Mouse (Mus musculus): ENCODE measurements at regions not wholly inside any gene's neighbourhood (a gene's known extent, or its start where the extent isn't known, plus 50 kb on each side); places are given as distances from the start of the nearest gene placed in this dataset.

GRCm38 (mm10) chr10:125787441-125788060 is 178.4 kb upstream of the Lrig3 start:
- no peak for DNase-seq (ENCODE audit: extremely low read depth, low read depth, low spot score)

- DNase-seq (ENCODE audit: extremely low read depth, low read depth, low spot score), result no peak
Measured at GRCm38 (mm10) chr10:125788262-125788661, 177.7 kb upstream of the Lrig3 start.

DNA sequence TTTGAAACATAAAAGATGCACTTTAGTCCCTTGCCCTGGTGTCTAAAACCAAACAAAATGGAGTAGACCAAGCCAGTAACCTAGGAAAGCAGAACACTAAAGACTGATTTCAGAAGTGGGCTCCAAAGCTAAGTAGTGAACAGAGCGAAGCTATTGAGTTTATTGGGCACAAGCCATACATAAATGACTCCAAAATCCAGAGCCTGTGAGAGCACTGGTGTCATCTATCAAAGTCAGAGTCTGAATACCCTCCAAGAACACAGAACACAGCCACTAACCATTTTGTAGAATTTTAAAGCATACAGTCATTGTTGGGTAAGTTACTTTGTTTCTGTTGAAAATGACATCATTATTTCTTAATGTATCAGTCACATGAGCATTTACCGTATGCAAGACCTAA is 175.0 kb upstream of the Lrig3 start:
- no peak for DNase-seq (ENCODE audit: extremely low read depth, low read depth, low spot score)

DNA sequence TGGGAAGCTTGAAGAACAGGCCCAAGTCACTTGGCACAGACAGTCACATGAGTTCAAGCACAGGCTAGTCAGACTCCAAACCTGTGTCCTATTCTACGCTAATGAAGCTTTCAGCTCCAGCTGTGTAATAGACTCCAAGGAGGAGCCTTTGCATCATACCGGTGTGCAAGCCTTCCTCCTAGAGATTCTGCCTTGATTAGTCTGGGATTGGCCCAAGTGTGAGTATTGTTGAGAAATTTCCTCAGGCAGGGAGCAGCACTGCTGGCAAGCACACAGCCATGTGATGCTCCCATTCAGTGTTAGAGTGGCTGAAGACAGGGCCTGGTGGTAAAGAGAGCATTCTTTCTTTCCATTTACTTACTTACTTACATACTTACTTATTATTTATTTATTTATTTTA is 171.5 kb upstream of the Lrig3 start:
- DNase-seq (ENCODE audit: extremely low read depth, low read depth, low spot score), result peak; percentile 86

GRCm38 (mm10) chr10:125795323-125795722 is 170.6 kb upstream of the Lrig3 start:
- DNase-seq (ENCODE audit: extremely low read depth, low read depth, low spot score), result no peak

DNA sequence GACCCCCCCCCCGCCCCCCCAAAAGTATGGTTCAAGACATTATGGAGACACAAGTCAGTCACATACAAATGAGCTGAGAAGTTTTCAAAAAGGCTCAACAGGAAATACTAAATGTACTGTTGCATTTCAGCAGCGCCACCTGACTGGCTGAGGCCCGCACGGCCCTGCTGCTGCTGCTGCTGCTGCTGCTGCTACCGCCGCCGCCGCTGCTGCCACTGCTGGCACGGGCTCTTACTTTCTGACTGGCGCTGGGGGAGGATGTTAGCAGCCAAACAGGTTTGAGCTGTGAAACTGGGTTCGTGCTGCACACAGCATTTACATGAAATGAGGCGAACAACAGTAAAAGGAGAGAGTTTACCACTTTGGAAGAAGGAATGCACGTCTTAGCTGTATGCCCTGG is 167.3 kb upstream of the Lrig3 start:
- DNase-seq (ENCODE audit: extremely low read depth, low read depth, low spot score), result no peak

DNA sequence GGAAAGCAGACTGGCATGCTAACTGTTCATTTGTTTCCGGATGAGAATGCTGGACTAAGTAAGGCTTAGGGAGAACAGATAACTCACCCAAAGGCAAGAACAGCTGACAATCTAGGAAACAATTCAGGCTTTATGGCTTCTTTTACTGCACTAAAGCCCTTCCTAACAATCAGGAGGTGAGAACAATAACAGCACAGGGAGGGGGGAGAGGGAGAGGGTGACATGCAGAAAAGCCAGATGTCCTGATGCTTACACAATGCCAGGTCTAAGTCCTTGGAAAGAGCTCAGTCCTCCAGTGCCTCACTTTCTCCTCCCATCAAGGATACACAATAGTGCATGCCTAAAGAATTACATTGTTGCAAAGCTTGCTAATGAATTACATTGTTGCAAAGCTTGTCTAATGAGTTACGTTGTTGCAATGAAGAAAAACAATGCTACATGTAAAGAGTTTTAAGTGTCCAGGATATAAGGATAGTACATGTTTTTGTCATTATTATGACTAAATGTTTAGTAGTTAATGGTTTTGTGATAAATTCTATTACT is 165.3 kb upstream of the Lrig3 start:
- DNase-seq (ENCODE audit: extremely low read depth, low read depth, low spot score), result peak; percentile 88

GRCm38 (mm10) chr10:125801450-125801849 is 164.5 kb upstream of the Lrig3 start:
- DNase-seq (ENCODE audit: extremely low read depth, low read depth, low spot score), result no peak

DNA sequence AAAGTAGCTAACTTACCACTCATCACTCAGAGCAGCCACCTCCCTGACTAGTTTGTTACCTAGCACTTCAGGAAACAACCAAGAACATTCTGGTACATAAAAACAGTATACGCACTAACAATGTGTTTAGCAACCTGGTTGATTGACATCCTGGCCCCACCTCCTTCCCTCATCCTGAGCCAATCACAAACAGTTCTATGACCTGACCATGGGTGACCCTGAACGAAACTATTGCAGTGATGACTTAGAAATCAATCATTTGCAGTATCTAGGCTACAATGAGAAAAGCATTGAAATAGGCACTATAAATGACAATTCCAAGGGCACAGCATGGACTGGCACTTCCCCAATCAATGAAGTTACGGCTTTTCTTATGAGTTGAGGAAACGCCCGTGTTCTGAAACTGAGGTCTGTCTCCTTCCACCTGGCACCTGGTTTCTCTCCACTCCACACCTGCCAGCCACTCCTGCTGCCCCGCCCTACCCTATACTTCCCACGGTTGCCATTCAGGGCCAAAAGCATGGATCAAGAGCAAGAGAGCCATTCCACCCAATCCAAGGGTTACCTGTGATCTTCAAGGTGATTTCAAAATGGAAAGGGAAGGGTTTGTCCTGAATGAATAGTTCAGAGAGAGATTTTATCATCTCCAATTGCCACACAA is 162.9 kb upstream of the Lrig3 start:
- DNase-seq (ENCODE audit: extremely low read depth, low read depth, low spot score), result no peak

GRCm38 (mm10) chr10:125809763-125810361 is 156.1 kb upstream of the Lrig3 start:
- DNase-seq (ENCODE audit: extremely low read depth, low read depth, low spot score), result no peak

DNA sequence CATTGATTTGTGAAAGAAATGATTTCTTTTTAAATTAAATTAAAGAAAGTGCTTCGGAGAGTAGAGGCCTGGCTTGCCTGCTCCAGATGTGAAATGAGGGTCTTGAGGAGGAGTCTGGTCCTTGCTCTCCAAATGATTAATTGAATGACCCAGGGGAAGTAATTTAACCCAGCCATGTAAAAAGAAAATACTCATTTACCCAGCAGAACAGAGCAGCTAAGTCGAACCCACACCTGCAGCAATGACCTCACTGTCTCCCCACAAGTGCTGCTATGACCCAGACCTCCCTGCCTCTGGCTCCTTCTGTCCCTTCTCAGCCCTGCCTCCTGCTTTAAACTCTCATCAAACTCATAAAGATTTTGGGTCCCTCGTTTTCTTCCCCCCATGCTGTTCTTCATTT is 155.4 kb upstream of the Lrig3 start:
- DNase-seq (ENCODE audit: extremely low read depth, low read depth, low spot score), result no peak

DNA sequence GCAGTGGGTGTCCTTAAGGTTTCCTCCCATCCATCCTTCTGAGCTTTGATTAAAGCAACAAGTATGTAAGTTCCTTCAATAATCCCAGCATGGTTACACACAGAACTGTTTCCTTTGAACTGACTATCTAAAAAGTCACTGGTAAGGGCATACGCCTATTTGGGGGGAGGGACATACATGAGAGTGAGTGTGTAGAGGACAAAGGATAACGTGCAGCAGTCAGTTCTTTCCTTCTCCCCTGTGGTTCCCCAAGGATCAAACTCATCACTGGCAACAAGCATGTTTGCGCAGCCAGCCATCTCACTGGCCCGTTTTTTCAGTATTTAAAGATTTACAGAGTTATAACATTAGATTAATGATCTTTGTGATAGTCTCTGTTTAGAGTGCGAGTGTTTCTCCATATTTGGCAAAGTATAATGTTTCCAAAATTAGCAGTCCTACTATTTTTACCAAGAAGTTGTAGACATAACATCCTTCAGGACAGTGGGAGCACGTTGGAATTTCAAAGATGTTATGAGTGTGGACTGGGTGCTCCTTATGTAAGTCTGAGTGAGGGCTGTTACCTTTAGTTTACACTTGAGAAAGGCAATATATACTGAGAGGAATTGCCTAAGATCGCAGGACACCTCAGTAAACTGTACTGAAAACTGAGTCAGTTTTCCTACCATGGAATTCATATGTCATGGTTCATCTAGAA is 151.6 kb upstream of the Lrig3 start:
- DNase-seq (ENCODE audit: extremely low read depth, low read depth, low spot score), result no peak

DNA sequence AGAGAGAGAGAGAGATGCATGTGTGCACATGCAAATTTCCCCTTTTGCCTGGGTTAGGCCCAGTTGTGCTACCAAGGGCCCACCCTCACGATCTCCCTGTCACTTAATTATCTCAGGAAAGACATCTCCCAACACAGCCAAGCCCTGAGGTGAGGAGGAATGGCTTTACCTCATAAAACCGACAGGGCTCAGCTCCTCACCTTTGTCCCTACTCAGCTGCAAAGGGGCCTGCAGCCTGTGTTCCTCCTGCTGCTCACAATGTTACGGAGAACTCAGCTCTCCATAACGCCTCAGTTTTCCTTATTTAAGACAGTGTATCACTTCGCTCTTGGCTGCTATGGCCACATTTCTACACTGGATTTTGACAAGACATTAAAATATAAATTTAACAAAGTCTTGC is 133.8 kb upstream of the Lrig3 start:
- DNase-seq (ENCODE audit: extremely low read depth, low read depth, low spot score), result no peak

DNA sequence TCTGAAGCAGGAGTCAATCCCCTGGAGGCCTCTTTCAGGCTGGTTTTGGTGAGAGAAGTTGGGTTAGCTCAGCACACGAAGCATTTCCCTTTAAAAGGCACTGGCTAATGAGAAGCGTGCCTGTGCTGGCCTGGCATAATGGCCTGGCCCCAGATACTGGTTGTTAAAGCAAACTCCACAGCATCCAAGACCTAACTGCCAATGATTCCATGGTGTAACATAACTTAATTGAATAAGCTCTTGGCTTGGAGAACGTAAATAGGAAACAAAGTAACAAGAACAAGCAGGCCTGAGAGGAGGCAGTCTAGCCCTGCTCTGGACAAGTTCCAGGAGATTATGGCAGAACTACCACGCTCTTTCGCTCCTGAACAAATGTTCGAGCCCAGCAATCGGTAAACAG is 133.2 kb upstream of the Lrig3 start:
- peak; percentile 83 for DNase-seq (ENCODE audit: extremely low read depth, low read depth, low spot score)

- no peak for DNase-seq (ENCODE audit: extremely low read depth, low read depth, low spot score)
Measured at GRCm38 (mm10) chr10:125833989-125834388, 132.0 kb upstream of the Lrig3 start.

- DNase-seq (ENCODE audit: extremely low read depth, low read depth, low spot score), result no peak
Measured at GRCm38 (mm10) chr10:125838982-125839381, 127.0 kb upstream of the Lrig3 start.

DNA sequence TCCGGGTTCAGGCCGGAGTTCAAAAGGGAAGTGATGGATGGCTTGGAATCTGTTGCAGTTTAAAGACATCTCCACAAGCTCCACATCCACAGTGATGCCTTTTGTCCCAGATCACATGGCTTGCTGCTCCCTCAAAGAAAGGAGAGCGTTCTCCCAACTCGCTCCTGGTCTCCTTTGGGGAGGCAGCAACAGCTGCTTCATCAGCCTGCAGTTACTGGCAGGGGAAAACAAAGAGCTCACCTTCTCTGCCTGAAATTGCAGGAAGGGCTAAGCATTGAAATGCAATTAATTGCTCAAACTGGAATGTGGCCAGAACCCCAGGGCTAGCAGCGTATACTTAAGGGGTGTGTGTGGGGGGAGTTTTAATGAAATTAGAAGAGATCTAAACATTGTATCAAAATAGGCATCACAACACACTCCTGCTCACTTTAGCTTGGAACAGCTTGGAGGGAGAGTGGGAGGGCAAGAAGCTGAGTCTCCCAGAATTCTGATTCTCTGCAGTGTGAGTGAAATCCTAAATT is 126.3 kb upstream of the Lrig3 start:
- DNase-seq (ENCODE audit: extremely low read depth, low read depth, low spot score), result no peak

GRCm38 (mm10) chr10:125840388-125840787 is 125.6 kb upstream of the Lrig3 start:
- no peak for DNase-seq (ENCODE audit: extremely low read depth, low read depth, low spot score)

DNA sequence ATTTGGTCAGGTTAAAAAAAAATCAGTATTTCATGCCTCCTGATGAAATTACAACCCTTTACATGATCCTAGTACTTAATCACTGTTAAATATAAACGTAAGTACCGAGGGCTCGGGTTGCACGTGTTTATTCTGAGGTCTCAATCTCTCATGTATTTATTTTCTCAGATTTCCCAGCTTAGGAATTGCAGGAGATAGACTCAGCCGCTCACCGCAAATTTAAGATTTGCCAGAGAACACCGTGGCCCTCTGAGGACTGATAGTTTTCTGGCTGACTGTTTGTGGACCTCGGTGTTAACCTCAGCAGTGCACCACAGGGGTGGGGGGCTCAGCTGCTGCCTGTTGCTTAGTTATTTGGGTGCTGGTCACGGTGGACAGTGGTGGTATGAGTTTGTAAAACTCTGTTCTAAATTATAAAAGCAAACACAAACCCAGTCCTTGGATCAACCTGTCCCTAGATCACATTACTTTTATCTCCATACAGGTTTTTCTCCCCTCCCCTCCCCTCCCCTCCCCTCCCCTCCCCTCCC is 121.6 kb upstream of the Lrig3 start:
- no peak for DNase-seq (ENCODE audit: extremely low read depth, low read depth, low spot score)

DNA sequence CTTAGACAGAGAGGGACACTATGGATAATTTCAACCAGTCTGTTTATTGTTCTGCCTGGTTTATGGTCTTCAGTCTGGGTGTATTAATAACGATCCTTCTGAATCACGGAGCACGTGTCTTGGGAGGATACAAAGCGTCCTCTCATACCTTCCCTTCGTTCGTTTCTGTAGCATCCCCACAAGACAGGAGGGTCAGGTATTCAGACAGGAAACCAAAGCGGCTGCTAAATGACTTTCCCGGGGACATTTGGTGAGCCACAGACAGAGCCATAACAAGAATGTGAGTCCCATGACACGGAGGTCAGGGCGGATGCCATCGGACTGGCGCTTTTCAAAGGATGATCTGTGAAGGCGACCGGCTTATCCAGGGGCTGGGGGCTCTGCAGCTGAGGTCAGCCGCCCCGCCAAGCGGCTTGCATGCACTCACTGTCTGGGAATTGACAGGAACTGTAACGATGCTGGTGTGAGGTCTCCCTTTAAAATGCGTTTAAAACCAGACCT is 120.9 kb upstream of the Lrig3 start:
- no peak for DNase-seq (ENCODE audit: extremely low read depth, low read depth, low spot score)

DNA sequence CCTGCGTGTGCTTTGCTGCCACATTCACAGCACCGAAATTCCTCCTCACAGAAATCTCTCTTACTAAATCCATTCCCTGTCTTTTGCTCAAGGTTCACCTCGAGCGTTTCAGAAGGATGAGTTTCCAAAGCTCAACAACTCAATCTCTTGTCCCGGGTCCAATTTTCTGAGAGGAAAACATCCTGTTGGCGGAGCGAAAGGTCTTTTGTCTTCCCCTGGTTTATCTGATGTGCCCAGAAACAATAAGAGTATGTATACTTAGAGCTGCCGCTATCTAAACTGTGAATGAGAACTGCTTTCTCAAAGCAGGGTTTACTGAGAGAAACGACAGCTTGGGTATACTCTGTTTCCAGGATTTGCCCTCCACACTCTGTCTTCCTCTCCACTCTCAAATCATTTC is 115.6 kb upstream of the Lrig3 start:
- DNase-seq (ENCODE audit: extremely low read depth, low read depth, low spot score), result no peak
